Mouse (Mus musculus) lung, embryonic 16.5 days (tissue): ENCODE data around the gene Col5a2. TPM values are rescaled to one million over a fixed set of nuclear protein-coding genes. Genes with fewer than 3 reads are reported as not detected.

Experiments
- polyA plus RNA-seq: library from polyadenylated mRNA; unstranded; fragments of >200 nt; fragmentation: Nextera tagmentation; extraction: Ambion mirVana; gene quantifications from 2 replicates; pipeline ENCODE4 v1.2.1, GENCODE M21; 2015

The Col5a2 gene
- polyA plus RNA-seq, 1 experiment from 2014 or later, result 83.7 TPM

Other genes starting within 250 kb of the Col5a2 start
- gene Col3a1, start 191.7 kb downstream of the Col5a2 start, polyA plus RNA-seq, result 1,562 and 1,580 TPM in 2 replicates